In genomic region chr10:61145766-61146118, GRCm38 (mm10) we compare ENCODE assay signal across 8 mouse cellular contexts. TPM values are rescaled to one million over a fixed set of nuclear protein-coding genes. Genes with fewer than 3 reads are reported as not detected.
A peak's percentile ranks its signal among the peaks of the same experiment; 100 is the strongest.
DNase-seq lines count a peak whose midpoint lies in the region; ATAC-seq and TF ChIP-seq lines count a peak whose summit lies in the region.

No protein-coding gene starts in this region.

- H3K9me3 ChIP-seq in heart, embryonic 15.5 days (replicated peaks), result no peaks in the 10 kb centered on the region
- H3K9me3 ChIP-seq in MEL (replicated peaks; ENCODE audit: insufficient read depth, low read length), result no peaks in the 10 kb centered on the region
- no peaks in the 10 kb centered on the region for H3K9me3 ChIP-seq in hindbrain, embryonic 10.5 days
- no peaks in the 10 kb centered on the region for H3K9me3 ChIP-seq in midbrain, embryonic 11.5 days (ENCODE audit: control insufficient read depth, low read length)

- DNase-seq in heart, postnatal 14 days, result no peak
- DNase-seq in MEL (ENCODE audit: low read depth, low spot score), result no peak
- no peak for DNase-seq in hindbrain, embryonic 10.5 days (ENCODE audit: low spot score)
- DNase-seq in midbrain, embryonic 11.5 days (ENCODE audit: low spot score, missing footprints), result no peak
- no peak for DNase-seq in embryo, embryonic 9.5 days (ENCODE audit: extremely low spot score)

- no peak for TF ChIP-seq CTCF in MEL (IDR thresholded peaks at IDR 0.05 in 2 of 3, conservative IDR thresholded peaks at IDR 0.05 in 1 of 3; ENCODE audit: control insufficient read depth in 1 of 3, insufficient read depth in 1 of 3, low read depth in 2 of 3, low read length in 3 of 3, poor library complexity in 1 of 3, severe bottlenecking in 1 of 3)

- no peak for TF ChIP-seq POLR2A in MEL (IDR thresholded peaks at IDR 0.05; ENCODE audit: control insufficient read depth in 1 of 2, insufficient read depth in 1 of 2, low read depth in 1 of 2, low read length in 2 of 2, poor library complexity in 1 of 2)

- peak overlapping the region; percentile 92 for H3K9ac ChIP-seq in heart, embryonic 15.5 days
- H3K9ac ChIP-seq in MEL (ENCODE audit: control insufficient read depth, low read depth, low read length, poor library complexity, severe bottlenecking), result peak overlapping the region; percentile 69
- H3K9ac ChIP-seq in midbrain, embryonic 11.5 days (ENCODE audit: low read length), result peak overlapping the region; percentile 76

- H3K27ac ChIP-seq in heart, embryonic 15.5 days, result peak overlapping the region; percentile 95
- peak overlapping the region; percentile 56 for H3K27ac ChIP-seq in MEL (ENCODE audit: control insufficient read depth, low read depth, low read length)
- H3K27ac ChIP-seq in hindbrain, embryonic 10.5 days, result peak overlapping the region; percentile 94
- peak overlapping the region; percentile 78 for H3K27ac ChIP-seq in midbrain, embryonic 11.5 days (ENCODE audit: low read depth, low read length)

- WGBS in heart, embryonic 15.5 days, result 0% methylated on average over 3 of the region's 3 CpGs
- 0% methylated on average over 3 of the region's 3 CpGs for WGBS in hindbrain, embryonic 10.5 days
- 0% methylated on average over 3 of the region's 3 CpGs for WGBS in midbrain, embryonic 11.5 days

- TF ChIP-seq EP300 in MEL (IDR thresholded peaks at IDR 0.05; ENCODE audit: low read depth in 1 of 2, low read length in 2 of 2), result no peak

- peaks cover 4% of the 10 kb centered on the region for H3K79me2 ChIP-seq in MEL (ENCODE audit: control insufficient read depth, insufficient read depth, low read length, poor library complexity)

- H3K4me1 ChIP-seq in heart, embryonic 15.5 days (replicated peaks), result peaks cover 9% of the 10 kb centered on the region
- H3K4me1 ChIP-seq in MEL (ENCODE audit: control insufficient read depth in 1 of 2, insufficient read depth in 2 of 2, low read length in 2 of 2), result peaks cover 2 to 17% of the 10 kb centered on the region in 2 experiments; a peak in 3 of 4 replicates
- H3K4me1 ChIP-seq in hindbrain, embryonic 10.5 days (replicated peaks), result peaks cover 30% of the 10 kb centered on the region
- H3K4me1 ChIP-seq in midbrain, embryonic 11.5 days (ENCODE audit: control insufficient read depth, insufficient read depth, low read length), result peaks cover 5% of the 10 kb centered on the region

- H3K36me3 ChIP-seq in heart, embryonic 15.5 days, result no peaks in the 10 kb centered on the region; the same call in 1 of the 2 replicates
- peaks cover 0 to 12% of the 10 kb centered on the region in 2 experiments; a peak in 2 of 4 replicates for H3K36me3 ChIP-seq in MEL (ENCODE audit: control insufficient read depth in 1 of 2, insufficient read depth in 2 of 2, low read length in 2 of 2)
- H3K36me3 ChIP-seq in hindbrain, embryonic 10.5 days, result 0 out of 2 replicates have a peak, but pooled peaks cover 2% of the 10 kb centered on the region
- H3K36me3 ChIP-seq in midbrain, embryonic 11.5 days (ENCODE audit: control insufficient read depth, insufficient read depth, low read length), result no peaks in the 10 kb centered on the region

- no peaks in the 10 kb centered on the region for H3K27me3 ChIP-seq in heart, embryonic 15.5 days
- H3K27me3 ChIP-seq in MEL (ENCODE audit: control insufficient read depth in 1 of 2, insufficient read depth in 2 of 2, low read length in 2 of 2), result no peaks in the 10 kb centered on the region
- H3K27me3 ChIP-seq in hindbrain, embryonic 10.5 days (ENCODE audit: insufficient read depth, poor library complexity, severe bottlenecking), result no peaks in the 10 kb centered on the region
- H3K27me3 ChIP-seq in midbrain, embryonic 11.5 days (ENCODE audit: control insufficient read depth, insufficient read depth, low read length), result no peaks in the 10 kb centered on the region

- peak overlapping the region; percentile 91 for H3K4me3 ChIP-seq in heart, embryonic 15.5 days
- peak overlapping the region; percentile 66 to 81 for H3K4me3 ChIP-seq in MEL (ENCODE audit: control insufficient read depth in 1 of 2, insufficient read depth in 1 of 2, low read depth in 2 of 2, low read length in 2 of 2)
- peak overlapping the region; percentile 96 for H3K4me3 ChIP-seq in hindbrain, embryonic 10.5 days
- H3K4me3 ChIP-seq in midbrain, embryonic 11.5 days (ENCODE audit: low read depth, low read length), result peak overlapping the region; percentile 73

- no peak for TF ChIP-seq RAD21 in MEL (IDR thresholded peaks at IDR 0.05; ENCODE audit: low read depth, low read length)

- intact Hi-C loops in heart, postnatal 14 days (cut with DNase I), result no loop called here

- H3K4me2 ChIP-seq in heart, embryonic 15.5 days, result peak overlapping the region; percentile 100
- peak overlapping the region; percentile 81 for H3K4me2 ChIP-seq in midbrain, embryonic 11.5 days

- ATAC-seq in heart, embryonic 15.5 days (replicated peaks; ENCODE audit: insufficient number of reproducible peaks, insufficient read depth, low FRiP score, low read depth), result no peak
- ATAC-seq in midbrain, embryonic 11.5 days (ENCODE audit: low FRiP score), result no peak
- ATAC-seq in frontal cortex, adult (ENCODE audit: low TSS enrichment), result no peak
- no peak for ATAC-seq in activated CD4-positive, CD25-positive, alpha-beta regulatory T cell, adult 4 months

TF ChIP-seq in MEL, 35 proteins besides CTCF, POLR2A, EP300 and RAD21:
- TF ChIP-seq ZMIZ1 (IDR thresholded peaks at IDR 0.05; ENCODE audit: low read depth, low read length) (no peak), E2F4 (IDR thresholded peaks at IDR 0.05; ENCODE audit: borderline replicate concordance, low read depth, low read length) (no peak), TAL1 (IDR thresholded peaks at IDR 0.05; ENCODE audit: low read length) (no peak), ZC3H11A (IDR thresholded peaks at IDR 0.05; ENCODE audit: low read depth, low read length) (no peak)

RNA-seq across cellular contexts. Expression of gene Sgpl1, which starts 1.8 kb away (rescaled TPM):
- 23.4 and 42.2 TPM in 2 replicates for polyA plus RNA-seq in heart, embryonic 15.5 days (2015; fragmentation: Nextera tagmentation; extraction: Ambion mirVana)
- 10 to 100 TPM; 19.1 to 19.9 TPM for total RNA-seq in heart, postnatal 14 days (2021)
- total RNA-seq in MEL (2012; rRNA removed), result 7.9 and 8.7 TPM in 2 replicates
- polyA plus RNA-seq in MEL (2012; ENCODE audit: insufficient read depth in 1 of 2, insufficient read length in 2 of 2, low read depth in 1 of 2, low replicate concordance in 2 of 2, missing spikeins in 1 of 2), result 10 to 100 TPM in 1 of 2 experiments, not detected in 1; 11.7 TPM
- polyA plus RNA-seq in hindbrain, embryonic 10.5 days (2016; fragmentation: Nextera tagmentation; extraction: Ambion mirVana), result 64.8 and 73.0 TPM in 2 replicates
- 78.0 and 80.7 TPM in 2 replicates for polyA plus RNA-seq in midbrain, embryonic 11.5 days (2014; fragmentation: Nextera tagmentation; extraction: Ambion mirVana)
- 10 to 100 TPM; 23.5 to 24.3 TPM for polyA plus RNA-seq in activated CD4-positive, CD25-positive, alpha-beta regulatory T cell, adult 4 months (2017; shearing (Covaris generic))

RNA-seq across cellular contexts. Expression of gene Tbata, which starts 26.0 kb away (rescaled TPM):
- 4.3 and 41.6 TPM in 2 replicates for polyA plus RNA-seq in heart, embryonic 15.5 days (2015; fragmentation: Nextera tagmentation; extraction: Ambion mirVana)
- total RNA-seq in heart, postnatal 14 days (2021), result 1 to 10 TPM in 1 of 2 experiments, under 1 TPM in 1; 0.31 to 6.1 TPM
- not detected in 2 replicates for total RNA-seq in MEL (2012; rRNA removed)
- not detected for polyA plus RNA-seq in MEL (2012; ENCODE audit: insufficient read depth in 1 of 2, insufficient read length in 2 of 2, low read depth in 1 of 2, low replicate concordance in 2 of 2, missing spikeins in 1 of 2)
- 0.16 and 0.25 TPM in 2 replicates for polyA plus RNA-seq in hindbrain, embryonic 10.5 days (2016; fragmentation: Nextera tagmentation; extraction: Ambion mirVana)
- not detected in 2 replicates for polyA plus RNA-seq in midbrain, embryonic 11.5 days (2014; fragmentation: Nextera tagmentation; extraction: Ambion mirVana)
- not detected for polyA plus RNA-seq in activated CD4-positive, CD25-positive, alpha-beta regulatory T cell, adult 4 months (2017; shearing (Covaris generic))

RNA-seq across cellular contexts. Expression of gene Pcbd1, which starts 56.6 kb away (rescaled TPM):
- polyA plus RNA-seq in heart, embryonic 15.5 days (2015; fragmentation: Nextera tagmentation; extraction: Ambion mirVana), result 53.0 and 59.8 TPM in 2 replicates
- 1 to 10 TPM; 1.4 to 2.7 TPM for total RNA-seq in heart, postnatal 14 days (2021)
- not detected in 2 replicates for total RNA-seq in MEL (2012; rRNA removed)
- not detected for polyA plus RNA-seq in MEL (2012; ENCODE audit: insufficient read depth in 1 of 2, insufficient read length in 2 of 2, low read depth in 1 of 2, low replicate concordance in 2 of 2, missing spikeins in 1 of 2)
- polyA plus RNA-seq in hindbrain, embryonic 10.5 days (2016; fragmentation: Nextera tagmentation; extraction: Ambion mirVana), result 23.5 and 26.3 TPM in 2 replicates
- polyA plus RNA-seq in midbrain, embryonic 11.5 days (2014; fragmentation: Nextera tagmentation; extraction: Ambion mirVana), result 29.9 and 31.0 TPM in 2 replicates
- polyA plus RNA-seq in activated CD4-positive, CD25-positive, alpha-beta regulatory T cell, adult 4 months (2017; shearing (Covaris generic)), result not detected

Comparison
In these comparisons a context has a peak if more than half of its experiments do, and no peak if none do; other contexts are left out.
1. RNA of gene Pcbd1, which starts 56.6 kb away (polyA plus RNA-seq): 53.0 to 59.8 TPM in heart, embryonic 15.5 days, 29.9 to 31.0 TPM in midbrain, embryonic 11.5 days and 23.5 to 26.3 TPM in hindbrain, embryonic 10.5 days; not detected in activated CD4-positive, CD25-positive, alpha-beta regulatory T cell, adult 4 months and not detected in MEL; every median in the first group is over 10 times any median in the second.
2. Peak in every context shown above with its lines, with median percentiles within 50 percentile points of each other: H3K27ac ChIP-seq, H3K4me3 ChIP-seq and H3K9ac ChIP-seq.